Comparison of ENCODE assay signal across 11 mouse cellular contexts in the genomic region with DNA sequence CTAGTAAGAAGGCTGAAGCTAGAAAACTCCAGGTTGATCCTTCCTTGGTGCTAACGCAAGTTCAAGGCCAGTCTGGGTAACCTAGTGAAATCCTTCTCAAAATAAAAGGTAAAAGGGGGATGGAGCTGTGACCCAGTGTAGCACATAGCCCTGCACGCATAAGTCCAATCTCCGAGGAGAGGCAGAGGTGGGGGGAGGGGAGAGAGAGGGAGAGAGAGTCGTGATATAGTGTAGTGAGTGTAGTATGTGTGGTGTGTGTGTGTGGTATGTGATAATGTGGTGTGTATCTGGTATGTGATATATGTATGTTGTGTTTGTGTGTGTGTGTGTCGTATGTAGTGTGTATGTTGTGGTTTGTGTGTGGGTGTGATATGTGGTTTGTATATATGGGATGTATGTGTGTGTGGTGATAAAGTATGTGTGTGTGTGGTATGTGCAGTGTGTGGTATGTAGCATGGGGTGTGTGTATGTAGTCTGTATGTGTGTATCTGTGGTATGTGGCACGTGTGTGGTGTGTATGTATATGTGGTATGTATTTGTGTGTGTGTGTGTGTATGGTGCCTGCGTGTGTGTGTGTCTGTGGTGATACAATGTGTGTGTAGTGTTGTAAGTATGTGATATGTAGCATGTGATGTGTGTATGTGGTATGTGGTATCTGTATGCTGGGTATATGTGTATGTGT.
DNase-seq lines count a peak whose midpoint lies in the region; ATAC-seq lines count a peak whose summit lies in the region.
"Had no signal": no experiment of that assay in that cellular context is flagged by ENCODE, and none has a peak within 500 bp of the region (broad histone marks: within the 10 kb centered on the region; RNA-seq: fewer than 3 reads in every experiment).

No protein-coding gene starts in this region.

- H3K9ac ChIP-seq in forebrain, embryonic 12.5 days: no peak overlapping the region
- H3K9ac ChIP-seq in hindbrain, embryonic 12.5 days: no peak overlapping the region
- no peak overlapping the region for H3K9ac ChIP-seq in midbrain, embryonic 16.5 days (ENCODE audit: low read depth, low read length)
- H3K9ac ChIP-seq: embryonic facial prominence, embryonic 15.5 days; heart, embryonic 12.5 days; liver, embryonic 15.5 days had no signal

- 78% methylated on average over 7 of the region's 7 CpGs for WGBS in forebrain, embryonic 12.5 days
- 80% methylated on average over 7 of the region's 7 CpGs for WGBS in forebrain, embryonic 10.5 days
- WGBS in hindbrain, embryonic 12.5 days: 75% methylated on average over 7 of the region's 7 CpGs
- WGBS in midbrain, embryonic 16.5 days: 79% methylated on average over 7 of the region's 7 CpGs

- no peaks in the 10 kb centered on the region for H3K4me1 ChIP-seq in forebrain, embryonic 12.5 days
- H3K4me1 ChIP-seq in forebrain, embryonic 10.5 days: peaks cover 9% of the 10 kb centered on the region
- peaks cover 4% of the 10 kb centered on the region for H3K4me1 ChIP-seq in megakaryocyte, embryonic 14.5 days
- H3K4me1 ChIP-seq in hindbrain, embryonic 12.5 days: no peaks in the 10 kb centered on the region
- 0 out of 2 replicates have a peak, but pooled peaks cover 3% of the 10 kb centered on the region for H3K4me1 ChIP-seq in midbrain, embryonic 16.5 days (ENCODE audit: control insufficient read depth, insufficient read depth, low read length)
- H3K4me1 ChIP-seq: heart, embryonic 12.5 days had no signal

- H3K27me3 ChIP-seq in forebrain, embryonic 12.5 days: no peaks in the 10 kb centered on the region
- no peaks in the 10 kb centered on the region for H3K27me3 ChIP-seq in forebrain, embryonic 10.5 days (ENCODE audit: poor library complexity, severe bottlenecking)
- H3K27me3 ChIP-seq in megakaryocyte, embryonic 14.5 days (replicated peaks): no peaks in the 10 kb centered on the region
- H3K27me3 ChIP-seq in hindbrain, embryonic 12.5 days: no peaks in the 10 kb centered on the region
- H3K27me3 ChIP-seq in midbrain, embryonic 16.5 days (ENCODE audit: control insufficient read depth, insufficient read depth, low read depth, low read length): no peaks in the 10 kb centered on the region
- H3K27me3 ChIP-seq: embryonic facial prominence, embryonic 15.5 days; heart, embryonic 12.5 days; liver, embryonic 15.5 days had no signal

- no peaks in the 10 kb centered on the region for H3K36me3 ChIP-seq in forebrain, embryonic 12.5 days (replicated peaks)
- H3K36me3 ChIP-seq in forebrain, embryonic 10.5 days (replicated peaks): no peaks in the 10 kb centered on the region
- no peaks in the 10 kb centered on the region for H3K36me3 ChIP-seq in megakaryocyte, embryonic 14.5 days (replicated peaks; ENCODE audit: low read length)
- H3K36me3 ChIP-seq in hindbrain, embryonic 12.5 days: no peaks in the 10 kb centered on the region
- H3K36me3 ChIP-seq in midbrain, embryonic 16.5 days (ENCODE audit: control insufficient read depth, insufficient read depth, low read length): no peaks in the 10 kb centered on the region
- H3K36me3 ChIP-seq: embryonic facial prominence, embryonic 15.5 days; heart, embryonic 12.5 days; liver, embryonic 15.5 days had no signal

- DNase-seq in forebrain, embryonic 10.5 days (ENCODE audit: extremely low spot score, low spot score): no peak
- no peak for DNase-seq in kidney, postnatal 36 days
- no peak for DNase-seq in embryo, embryonic 10.5 days (ENCODE audit: low spot score)

- no peak overlapping the region for H3K4me3 ChIP-seq in forebrain, embryonic 12.5 days (replicated peaks)
- no peak overlapping the region for H3K4me3 ChIP-seq in forebrain, embryonic 10.5 days
- H3K4me3 ChIP-seq in megakaryocyte, embryonic 14.5 days (replicated peaks): peak overlapping the region; percentile 23
- no peak overlapping the region for H3K4me3 ChIP-seq in hindbrain, embryonic 12.5 days
- no peak overlapping the region for H3K4me3 ChIP-seq in midbrain, embryonic 16.5 days (ENCODE audit: low read depth, low read length)
- H3K4me3 ChIP-seq: embryonic facial prominence, embryonic 15.5 days; heart, embryonic 12.5 days; liver, embryonic 15.5 days had no signal

- H3K4me2 ChIP-seq in forebrain, embryonic 12.5 days: no peak overlapping the region
- no peak overlapping the region for H3K4me2 ChIP-seq in hindbrain, embryonic 12.5 days (replicated peaks)
- H3K4me2 ChIP-seq in midbrain, embryonic 16.5 days (ENCODE audit: low read length): no peak overlapping the region
- H3K4me2 ChIP-seq: embryonic facial prominence, embryonic 15.5 days; heart, embryonic 12.5 days; liver, embryonic 15.5 days had no signal

- peak; percentile 51; the same call in 1 of the 2 replicates for ATAC-seq in forebrain, embryonic 12.5 days (ENCODE audit: low FRiP score)
- ATAC-seq in megakaryocyte, adult 5-6 weeks (ENCODE audit: poor library complexity, severe bottlenecking): no peak
- 0 out of 2 replicates have a peak, but pooled peaks have one; percentile 29 for ATAC-seq in hindbrain, embryonic 12.5 days (ENCODE audit: low FRiP score)
- ATAC-seq in midbrain, embryonic 16.5 days: 0 out of 2 replicates have a peak, but pooled peaks have one; percentile 34

- no peaks in the 10 kb centered on the region for H3K9me3 ChIP-seq in forebrain, embryonic 12.5 days
- no peaks in the 10 kb centered on the region for H3K9me3 ChIP-seq in forebrain, embryonic 10.5 days
- H3K9me3 ChIP-seq in megakaryocyte, embryonic 14.5 days: no peaks in the 10 kb centered on the region
- H3K9me3 ChIP-seq in hindbrain, embryonic 12.5 days (replicated peaks): no peaks in the 10 kb centered on the region
- no peaks in the 10 kb centered on the region for H3K9me3 ChIP-seq in midbrain, embryonic 16.5 days (replicated peaks; ENCODE audit: control insufficient read depth, low read length, poor library complexity, severe bottlenecking)
- H3K9me3 ChIP-seq: embryonic facial prominence, embryonic 15.5 days; heart, embryonic 12.5 days; liver, embryonic 15.5 days had no signal

- H3K27ac ChIP-seq in forebrain, embryonic 12.5 days: no peak overlapping the region
- H3K27ac ChIP-seq in forebrain, embryonic 10.5 days: no peak overlapping the region
- no peak overlapping the region for H3K27ac ChIP-seq in hindbrain, embryonic 12.5 days
- H3K27ac ChIP-seq in midbrain, embryonic 16.5 days (ENCODE audit: low read length): no peak overlapping the region
- H3K27ac ChIP-seq: embryonic facial prominence, embryonic 15.5 days; liver, embryonic 15.5 days had no signal
